Mouse (Mus musculus) myocyte (in vitro differentiated cells): ENCODE data around the gene I830077J02Rik.

Source experiments
- CEBPB ChIP-seq: IDR thresholded peaks from 2 replicates; pipeline ENCODE4 v1.6.1; 2011; ENCODE audit warnings: mild to moderate bottlenecking, moderate library complexity; ENCODE audit not compliant: poor library complexity, insufficient read depth, severe bottlenecking
- E2F4 ChIP-seq: IDR thresholded peaks from one replicate; pipeline ENCODE4 v1.6.1; 2011; ENCODE audit warnings: mild to moderate bottlenecking, control low read depth, moderate library complexity; ENCODE audit not compliant: insufficient read depth
- MAX ChIP-seq: IDR thresholded peaks from one replicate; pipeline ENCODE4 v1.6.1; 2011; ENCODE audit warnings: low read depth, mild to moderate bottlenecking, control low read depth
- MYOD1 ChIP-seq, 3 experiments: IDR thresholded peaks; one replicate each; pipeline ENCODE4 v1.6.1; 2011; ENCODE audit warnings: control low read depth in 2 of 3, low read depth in 2 of 3, mild to moderate bottlenecking in 2 of 3, moderate library complexity in 1 of 3; ENCODE audit not compliant: insufficient read length in 2 of 3, control insufficient read depth in 1 of 3
- MYOG ChIP-seq, 3 experiments: IDR thresholded peaks; one replicate each; pipeline ENCODE4 v1.6.1; 2011; ENCODE audit warnings: control low read depth in 2 of 3, low read depth in 2 of 3, mild to moderate bottlenecking in 2 of 3; ENCODE audit not compliant: insufficient read length in 2 of 3, control insufficient read depth in 1 of 3, insufficient read depth in 1 of 3
- POLR2A ChIP-seq: IDR thresholded peaks from one replicate; pipeline ENCODE4 v1.6.1; 2011; ENCODE audit warnings: low read depth, mild to moderate bottlenecking, control low read depth, moderate library complexity; ENCODE audit not compliant: insufficient read length
- POLR2AphosphoS2 ChIP-seq: IDR thresholded peaks from one replicate; pipeline ENCODE4 v1.6.1; 2011; ENCODE audit warnings: low read depth, control low read depth; ENCODE audit not compliant: insufficient read length
- SRF ChIP-seq: IDR thresholded peaks from one replicate; pipeline ENCODE4 v1.6.1; 2011; ENCODE audit warnings: low read depth; ENCODE audit not compliant: control insufficient read depth, insufficient read length
- TCF12 ChIP-seq: IDR thresholded peaks from one replicate; pipeline ENCODE4 v1.6.1; 2011; ENCODE audit warnings: mild to moderate bottlenecking, control low read depth; ENCODE audit not compliant: poor library complexity, insufficient read depth, severe bottlenecking
- USF1 ChIP-seq: IDR thresholded peaks from one replicate; pipeline ENCODE4 v1.6.1; 2011; ENCODE audit warnings: low read depth, mild to moderate bottlenecking, control low read depth, moderate library complexity

- TF ChIP-seq POLR2A (no peak), MYOG (IDR thresholded peaks at IDR 0.05; ENCODE audit: control insufficient read depth in 1 of 3, insufficient read depth in 1 of 3, insufficient read length in 2 of 3, low read depth in 2 of 3) (no peak), E2F4 (no peak), CEBPB (no peak), MYOD1 (IDR thresholded peaks at IDR 0.05; ENCODE audit: control insufficient read depth in 1 of 3, insufficient read length in 2 of 3, low read depth in 2 of 3) (no peak), POLR2AphosphoS2 (no peak), USF1 (no peak), SRF (no peak), TCF12 (no peak), MAX (no peak)
These were observed 38.5 kb downstream of the I830077J02Rik start for GRCm38 (mm10) chr3:105893941-105894391.
